Mouse (Mus musculus) small intestine, adult 2 months (tissue): Measurements from ENCODE around the gene Pxk. TPM values are rescaled to one million over a fixed set of nuclear protein-coding genes. Genes with fewer than 3 reads are reported as not detected.
"Not testable (repeated sequence)": the region's sequence is repeated elsewhere in the genome, so short reads cannot be mapped to it uniquely, and the experiment has no call there.

Source experiments
- H3K27ac ChIP-seq: fragments of 200-500 bp; 2 replicates; pipeline ENCODE4 v1.5.1; 2012; ENCODE audit warnings: low read depth, low read length, control low read depth, inconsistent platforms; ENCODE audit not compliant: insufficient read depth
- H3K27me3 ChIP-seq: fragments of 200-500 bp; 2 replicates; pipeline ENCODE4 v1.6.1; 2012; ENCODE audit warnings: mild to moderate bottlenecking, moderate library complexity, low read length, inconsistent platforms; ENCODE audit not compliant: control insufficient read depth, insufficient read depth
- H3K36me3 ChIP-seq: fragments of 200-500 bp; 2 replicates; pipeline ENCODE4 v1.6.1; 2012; ENCODE audit warnings: mild to moderate bottlenecking, low read length, control low read depth, inconsistent platforms; ENCODE audit not compliant: control insufficient read depth, insufficient read depth
- H3K4me1 ChIP-seq: fragments of 200-500 bp; 2 replicates; pipeline ENCODE4 v1.6.1; 2012; ENCODE audit warnings: low read length, inconsistent platforms, mixed read lengths; ENCODE audit not compliant: control insufficient read depth, insufficient read depth, insufficient read length
- H3K4me3 ChIP-seq: fragments of 200-500 bp; 2 replicates; pipeline ENCODE4 v1.5.1; 2012; ENCODE audit warnings: low read depth, mild to moderate bottlenecking, control low read depth, inconsistent platforms, low read length, moderate library complexity
- CTCF ChIP-seq: fragments of 200-500 bp; IDR thresholded peaks from 2 replicates; pipeline ENCODE4 v1.5.1; 2012; ENCODE audit warnings: low read depth, mild to moderate bottlenecking, control low read depth, inconsistent platforms, low read length, moderate library complexity, mixed read lengths; ENCODE audit not compliant: insufficient replicate concordance, insufficient read length; ENCODE audit errors: extremely low read depth
- POLR2A ChIP-seq: fragments of 200-500 bp; IDR thresholded peaks from 2 replicates; pipeline ENCODE4 v1.6.1; 2012; ENCODE audit warnings: low read depth, mild to moderate bottlenecking, control low read depth, inconsistent platforms, low read length, moderate library complexity
- WGBS: fragments of 180-500 bp; shearing (Covaris S2); methylation state at CpG from one replicate; pipeline ENCODE4 v1.1.7; 2018; 5-methylcytosine and 5-hydroxymethylcytosine counted together
- polyA plus RNA-seq: library from polyadenylated mRNA; depleted of rRNA; stranded (reverse); fragments of >200 nt; gene quantifications from 2 replicates; pipeline ENCODE4 v1.2.3, GENCODE M21; 2012

Pxk gene
- polyA plus RNA-seq, 1 experiment = 40.6 TPM

DNA sequence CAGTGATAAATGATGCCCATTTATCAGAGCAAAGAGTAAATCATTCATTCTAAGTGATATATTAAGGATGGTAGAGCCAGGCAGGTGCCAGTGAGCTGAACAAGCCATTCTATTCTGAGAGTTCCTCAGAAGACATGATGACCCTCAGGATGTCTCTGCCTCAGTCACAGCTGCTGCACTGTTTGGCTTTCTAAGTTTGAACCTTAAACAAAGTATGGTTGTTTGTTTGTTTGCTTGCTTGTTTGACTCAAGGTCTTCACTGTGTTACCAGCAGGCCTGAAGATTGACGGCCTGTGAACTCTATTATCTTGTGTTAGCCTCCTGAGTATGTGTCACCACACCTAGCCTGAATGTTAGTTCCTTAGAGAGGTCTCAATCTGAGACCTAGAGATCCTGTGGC, 16.7 kb downstream of the Pxk start:
- H3K27ac ChIP-seq = no peak overlapping the region
- TF ChIP-seq POLR2A = no peak
- no peak for TF ChIP-seq CTCF
- peaks cover 10% of the 10 kb centered on the region; the same call in 1 of the 2 replicates for H3K36me3 ChIP-seq
- WGBS = 70% methylated on average over 1 of the region's 1 CpGs
- no peaks in the 10 kb centered on the region for H3K27me3 ChIP-seq
- H3K4me1 ChIP-seq = peaks cover 9% of the 10 kb centered on the region; the same call in 1 of the 2 replicates
- H3K4me3 ChIP-seq = no peak overlapping the region

DNA sequence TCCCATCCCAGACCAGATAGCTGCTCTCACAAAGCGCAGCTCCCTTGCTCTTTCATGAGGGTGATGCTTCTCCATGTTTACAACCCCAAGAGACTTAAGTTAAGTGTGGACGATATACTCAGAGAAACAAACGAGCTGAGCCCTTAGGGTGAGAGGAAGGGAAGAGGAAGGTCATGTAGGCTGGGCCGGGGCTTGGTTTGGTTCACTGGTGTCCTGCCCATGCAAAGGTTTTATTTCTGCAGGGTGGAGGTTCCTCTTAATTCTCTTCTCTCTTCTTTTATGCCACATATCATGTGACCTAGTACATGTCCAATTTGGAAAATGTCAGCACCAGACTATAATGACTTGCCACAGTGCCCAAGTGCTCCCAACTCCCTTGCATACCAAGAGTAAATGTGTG, 17.8 kb downstream of the Pxk start:
- no peak overlapping the region for H3K27ac ChIP-seq
- no peaks in the 10 kb centered on the region for H3K27me3 ChIP-seq
- peaks cover 7% of the 10 kb centered on the region; the same call in 1 of the 2 replicates for H3K4me1 ChIP-seq
- peaks cover 16% of the 10 kb centered on the region for H3K36me3 ChIP-seq
- no peak overlapping the region for H3K4me3 ChIP-seq
- no peak for TF ChIP-seq POLR2A
- no peak for TF ChIP-seq CTCF
- WGBS = 66% methylated on average over 4 of the region's 4 CpGs

DNA sequence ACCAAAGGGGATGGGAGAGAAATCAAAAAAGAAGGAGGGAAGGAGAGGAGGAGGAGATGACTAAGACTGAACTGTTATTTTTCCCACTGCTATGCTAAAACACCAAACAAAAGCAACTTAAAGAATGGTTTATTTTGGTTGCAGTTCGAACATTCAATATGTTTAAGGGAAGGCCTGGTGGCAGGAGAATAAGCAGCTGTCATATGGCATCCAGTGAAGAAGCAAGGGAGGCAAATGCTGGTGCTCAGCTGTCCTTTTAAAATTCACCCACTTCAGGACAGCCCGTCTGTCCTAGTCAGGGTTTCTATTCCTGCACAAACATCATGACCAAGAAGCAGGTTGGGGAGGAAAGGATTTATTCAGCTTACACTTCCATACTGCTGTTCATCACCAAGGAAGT, 19.4 kb downstream of the Pxk start:
- no peaks in the 10 kb centered on the region for H3K27me3 ChIP-seq
- 89% methylated on average over 2 of the region's 2 CpGs for WGBS
- H3K4me3 ChIP-seq = no peak overlapping the region
- H3K4me1 ChIP-seq = peaks cover 8% of the 10 kb centered on the region; the same call in 1 of the 2 replicates
- no peak for TF ChIP-seq POLR2A
- no peak for TF ChIP-seq CTCF
- no peak overlapping the region for H3K27ac ChIP-seq
- peaks cover 27% of the 10 kb centered on the region for H3K36me3 ChIP-seq

DNA sequence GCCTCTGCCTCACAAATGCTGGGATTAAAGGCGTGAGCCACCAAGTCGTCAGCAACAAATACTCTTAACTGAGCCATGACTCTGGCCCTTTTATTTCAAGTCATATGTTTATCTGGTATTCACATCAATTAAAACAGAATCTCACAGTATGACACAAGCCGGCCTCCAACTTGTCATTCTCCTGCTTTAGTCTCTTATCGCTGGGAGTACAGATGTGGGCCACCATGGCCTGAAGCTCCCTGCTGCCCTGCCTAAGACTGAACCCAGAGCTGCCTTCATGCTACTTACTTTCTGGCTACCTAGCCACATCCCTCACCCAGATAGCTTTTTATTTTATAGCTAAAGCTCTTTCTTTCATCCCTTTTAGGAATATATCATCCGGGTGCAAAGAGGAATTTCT, 21.4 kb downstream of the Pxk start:
- Histone ChIP-seq H3K27me3 (no peaks in the 10 kb centered on the region), H3K4me3 (no peak overlapping the region), H3K4me1 (peaks cover 13% of the 10 kb centered on the region), H3K27ac (no peak overlapping the region), H3K36me3 (peaks cover 29% of the 10 kb centered on the region)
- TF ChIP-seq POLR2A (no peak), CTCF (no peak)
- WGBS = 93% methylated on average over 5 of the region's 5 CpGs

DNA sequence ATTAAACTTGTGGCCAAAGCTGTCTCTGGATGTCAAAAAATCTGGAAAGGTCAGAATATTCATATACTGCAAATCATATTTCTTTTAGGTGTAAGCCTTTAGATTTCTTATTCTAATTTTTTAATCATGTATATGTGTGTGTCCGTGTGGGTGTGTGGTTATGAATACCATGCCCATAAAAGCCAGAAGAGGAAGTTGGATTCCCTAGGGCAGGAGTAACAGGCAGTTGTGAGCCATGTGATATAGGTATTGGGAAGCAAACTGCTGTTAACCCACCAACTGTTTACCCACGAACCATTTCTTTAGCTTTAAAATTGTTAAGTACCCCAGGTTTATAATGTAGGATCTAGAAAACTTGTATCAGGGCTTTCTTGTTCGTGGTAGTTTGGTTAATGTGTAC, 21.9 kb downstream of the Pxk start:
- Histone ChIP-seq H3K4me1 (peaks cover 13% of the 10 kb centered on the region), H3K4me3 (no peak overlapping the region), H3K36me3 (peaks cover 29% of the 10 kb centered on the region), H3K27ac (no peak overlapping the region), H3K27me3 (no peaks in the 10 kb centered on the region)
- 72% methylated on average over 3 of the region's 3 CpGs for WGBS
- TF ChIP-seq CTCF = no peak
- no peak for TF ChIP-seq POLR2A

DNA sequence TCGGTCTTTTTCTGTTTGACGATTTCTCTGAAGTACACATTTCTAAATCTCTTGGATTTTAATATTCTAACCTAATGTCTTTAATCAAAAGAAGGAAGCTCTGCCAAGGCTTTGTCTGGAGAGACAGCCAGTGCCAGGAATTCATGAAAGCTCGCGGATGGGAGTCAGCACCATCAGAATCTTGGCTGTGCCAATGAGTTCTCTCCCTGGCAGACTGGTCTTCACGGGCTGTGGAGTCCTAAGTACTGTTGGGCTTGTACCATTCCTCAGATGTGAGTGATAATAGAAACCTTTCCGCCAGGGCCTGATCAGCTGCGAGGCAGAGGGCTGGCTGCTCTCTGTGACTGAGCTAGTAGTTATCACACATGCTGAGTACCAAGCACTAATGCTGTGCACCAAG, 25.1 kb downstream of the Pxk start:
- no peaks in the 10 kb centered on the region for H3K27me3 ChIP-seq
- peaks cover 49% of the 10 kb centered on the region for H3K36me3 ChIP-seq
- H3K27ac ChIP-seq = no peak overlapping the region
- peaks cover 13% of the 10 kb centered on the region for H3K4me1 ChIP-seq
- no peak for TF ChIP-seq POLR2A
- TF ChIP-seq CTCF = no peak
- H3K4me3 ChIP-seq = no peak overlapping the region
- 43% methylated on average over 7 of the region's 7 CpGs for WGBS

DNA sequence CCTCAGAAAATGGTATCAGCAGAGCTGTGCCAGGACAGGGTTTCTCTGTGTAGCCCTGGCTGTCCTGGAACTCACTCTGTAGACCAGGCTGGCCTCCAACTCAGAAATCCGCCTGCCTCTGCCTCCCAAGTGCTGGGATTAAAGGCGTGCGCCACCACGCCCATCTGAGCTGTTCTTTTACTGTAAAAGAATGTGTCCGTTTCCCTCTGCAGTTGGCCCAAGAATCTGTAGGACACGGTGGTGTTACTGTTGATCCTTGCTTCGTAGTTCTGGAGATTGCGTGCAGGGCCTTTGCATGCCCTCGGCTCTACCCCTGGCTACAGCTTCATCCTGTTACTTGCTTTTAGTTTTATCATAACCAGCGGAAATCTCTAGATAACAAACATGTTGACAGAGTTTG, 25.6 kb downstream of the Pxk start:
- not testable (repeated sequence) for H3K27me3 ChIP-seq, H3K4me3 ChIP-seq, H3K27ac ChIP-seq
- Histone ChIP-seq H3K36me3 (peaks cover 48% of the 10 kb centered on the region), H3K4me1 (peaks cover 13% of the 10 kb centered on the region)
- 90% methylated on average over 10 of the region's 10 CpGs for WGBS
